Mouse (Mus musculus) spleen, adult 2 months (tissue): ENCODE data around the gene Tmem60. TPM values are rescaled to one million over a fixed set of nuclear protein-coding genes. Genes with fewer than 3 reads are reported as not detected.

ENCODE experiments used
- DNase-seq, 2 experiments: peaks; one replicate each; pipeline versions ENCODE4 v3.0.0 to v3.0.0-alpha.2; 2012 to 2021; ENCODE audit warnings: low spot score in 2 of 2, low read depth in 1 of 2
- H3K27ac ChIP-seq: fragments of 200-500 bp; 2 replicates; pipeline ENCODE4 v1.5.1; 2012; ENCODE audit warnings: low read length, inconsistent platforms; ENCODE audit not compliant: insufficient read depth
- H3K27me3 ChIP-seq: fragments of 200-500 bp; 2 replicates; pipeline ENCODE4 v1.6.1; 2012; ENCODE audit warnings: mild to moderate bottlenecking, moderate library complexity, low read length, inconsistent platforms; ENCODE audit not compliant: control insufficient read depth, insufficient read depth
- H3K36me3 ChIP-seq: fragments of 200-500 bp; 2 replicates; pipeline ENCODE4 v1.6.1; 2012; ENCODE audit warnings: mild to moderate bottlenecking, low read length, inconsistent platforms; ENCODE audit not compliant: control insufficient read depth, insufficient read depth
- H3K4me1 ChIP-seq: fragments of 200-500 bp; 2 replicates; pipeline ENCODE4 v1.6.1; 2011; ENCODE audit warnings: inconsistent platforms; ENCODE audit not compliant: control insufficient read depth, insufficient read depth, insufficient read length
- H3K4me3 ChIP-seq: fragments of 200-500 bp; 2 replicates; pipeline ENCODE4 v1.5.1; 2011; ENCODE audit warnings: mild to moderate bottlenecking, inconsistent platforms; ENCODE audit not compliant: insufficient read depth, insufficient read length; ENCODE audit errors: extremely low read depth
- CTCF ChIP-seq: fragments of 200-500 bp; IDR thresholded peaks from 2 replicates; pipeline ENCODE4 v1.5.1; 2011; ENCODE audit warnings: mild to moderate bottlenecking, inconsistent platforms; ENCODE audit not compliant: insufficient read depth, insufficient read length, insufficient replicate concordance; ENCODE audit errors: extremely low read depth
- POLR2A ChIP-seq: fragments of 200-500 bp; IDR thresholded peaks from 2 replicates; pipeline ENCODE4 v1.6.1; 2011; ENCODE audit warnings: low read depth, low read length, inconsistent platforms
- WGBS: fragments of 180-500 bp; shearing (Covaris S2); methylation state at CpG from one replicate; pipeline ENCODE4 v1.1.7; 2018; 5-methylcytosine and 5-hydroxymethylcytosine counted together
- polyA plus RNA-seq: library from polyadenylated mRNA; depleted of rRNA; stranded (reverse); fragments of >200 nt; gene quantifications from 2 replicates; pipeline ENCODE4 v1.2.3, GENCODE M21; 2012; rRNA removed

The Tmem60 gene
- polyA plus RNA-seq, result 4.5 and 5.2 TPM in 2 replicates

DNA sequence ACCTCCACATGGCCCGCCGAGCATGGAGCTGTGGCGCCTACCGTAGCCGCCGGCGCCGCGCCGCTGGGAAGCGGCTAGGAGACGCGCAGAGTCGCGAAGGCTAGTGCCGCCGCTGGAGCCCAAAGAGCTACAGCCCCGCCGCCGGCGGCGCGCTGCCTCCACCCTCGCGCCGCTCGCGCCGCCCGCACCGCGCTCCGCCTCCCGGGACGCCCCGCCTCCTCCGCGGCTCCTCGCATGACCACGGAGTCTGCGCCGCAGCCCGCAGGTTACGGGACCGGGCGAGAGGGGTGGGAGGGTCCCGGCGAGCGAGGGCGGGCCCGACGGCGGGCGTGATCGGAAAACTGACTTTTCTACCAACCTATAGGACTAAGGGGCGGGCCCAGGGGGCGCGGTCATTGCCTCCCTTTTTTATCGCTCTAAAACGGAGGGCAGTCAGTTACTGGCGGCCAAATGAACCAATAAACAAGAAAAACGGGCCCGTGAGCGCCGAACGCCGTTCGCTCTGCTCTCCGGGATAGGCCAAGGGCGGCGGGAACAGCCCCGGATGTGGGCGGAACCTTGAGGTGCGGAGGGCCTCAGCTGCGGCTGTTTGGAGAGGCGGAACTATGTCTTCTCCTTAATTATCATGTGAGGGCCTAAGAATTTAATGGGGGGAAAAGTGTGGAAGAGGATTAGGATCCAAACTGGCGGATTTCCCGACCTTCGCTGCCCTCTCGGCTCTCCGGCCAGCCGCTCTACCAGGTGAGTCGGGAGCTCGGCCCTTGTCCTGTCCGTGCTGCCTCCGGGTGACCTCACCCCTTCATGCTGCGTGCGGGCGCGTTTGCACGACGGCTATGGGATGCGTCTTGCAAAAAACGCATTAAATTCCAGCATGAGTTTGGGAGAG lies at the start of gene Tmem60, which contains the start of gene Phtf2:
Tmem60 (plus strand) TSS at position 277 of the 886 bp plus-strand sequence.
Phtf2 (minus strand) TSS at position 210 of the 886 bp plus-strand sequence.
- peak; percentile 95 for TF ChIP-seq POLR2A
- TF ChIP-seq CTCF, result no peak
- Histone ChIP-seq H3K4me3 (peak within 1 kb of the TSS; percentile 86), H3K36me3 (no peaks in the 10 kb centered on the region), H3K4me1 (peaks cover 12% of the 10 kb centered on the region; the same call in 1 of the 2 replicates), H3K27me3 (no peaks in the 10 kb centered on the region), H3K27ac (peak within 1 kb of the TSS; percentile 76)
- WGBS, result under 1% methylated on average over 93 of the region's 94 CpGs
- peak; percentile 98 to 99 for DNase-seq

- 94% methylated on average over 1 of the region's 1 CpGs for WGBS
These were observed 47.6 kb upstream of the Tmem60 start for GRCm38 (mm10) chr5:20834399-20834798.

DNA sequence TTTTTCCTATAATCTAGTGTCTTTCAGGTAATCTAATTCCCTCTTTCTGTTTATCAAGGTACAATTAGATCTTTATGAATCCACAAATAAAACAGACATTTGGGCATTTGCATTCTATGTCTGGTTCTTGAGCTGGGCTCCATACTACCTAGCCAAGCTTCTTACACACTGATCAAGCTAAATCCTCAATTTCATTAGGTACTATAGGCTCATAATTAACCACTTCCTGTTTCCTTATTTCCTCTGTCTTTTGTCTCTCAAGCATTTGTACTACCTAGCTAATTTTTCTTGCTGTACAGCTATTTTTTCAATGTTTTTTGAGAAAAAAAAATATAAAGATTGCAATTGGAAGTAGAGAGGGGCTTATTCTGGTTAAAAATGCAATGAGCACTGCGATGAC lies 44.9 kb upstream of the Tmem60 start:
- Histone ChIP-seq H3K4me1 (peaks cover 2% of the 10 kb centered on the region; the same call in 1 of the 2 replicates), H3K27ac (no peak overlapping the region), H3K4me3 (no peak overlapping the region), H3K27me3 (no peaks in the 10 kb centered on the region), H3K36me3 (peaks cover 3% of the 10 kb centered on the region; the same call in 1 of the 2 replicates)
- WGBS, result 98% methylated on average over 1 of the region's 1 CpGs
- no peak for DNase-seq
- TF ChIP-seq CTCF (no peak), POLR2A (no peak)

More at GRCm38 (mm10) chr5:20834399-20834798, 47.6 kb upstream of the Tmem60 start:
- Histone ChIP-seq H3K27ac (no peak overlapping the region), H3K27me3 (no peaks in the 10 kb centered on the region), H3K4me3 (no peak overlapping the region), H3K36me3 (peaks cover 3% of the 10 kb centered on the region; the same call in 1 of the 2 replicates), H3K4me1 (no peaks in the 10 kb centered on the region)
- DNase-seq, result no peak
- TF ChIP-seq CTCF (no peak), POLR2A (no peak)

DNA sequence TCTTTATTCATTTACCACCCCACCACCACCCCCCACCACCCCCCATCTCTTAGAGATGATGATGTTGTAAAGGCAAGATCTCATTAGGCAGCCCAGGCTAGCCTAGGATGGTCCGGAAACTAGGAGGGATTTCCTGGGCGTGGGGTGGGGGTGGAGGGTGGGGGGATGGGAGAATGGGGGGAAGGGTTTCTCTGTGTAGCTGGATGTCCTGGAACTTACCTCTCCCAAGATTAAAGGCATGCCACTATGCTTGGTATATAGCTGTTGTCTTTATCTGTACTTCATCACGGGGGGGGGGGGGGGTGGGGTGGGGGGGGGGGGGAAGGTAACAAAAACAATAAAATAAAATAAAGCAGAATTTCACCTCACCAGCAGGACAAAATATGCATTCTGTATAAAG lies 38.6 kb upstream of the Tmem60 start:
- Histone ChIP-seq H3K27me3 (no peaks in the 10 kb centered on the region), H3K4me3 (no peak overlapping the region), H3K27ac (no peak overlapping the region), H3K4me1 (peaks cover 2% of the 10 kb centered on the region), H3K36me3 (no peaks in the 10 kb centered on the region)
- WGBS, result 79% methylated on average over 2 of the region's 3 CpGs
- DNase-seq, result no peak
- TF ChIP-seq POLR2A, result no peak
- TF ChIP-seq CTCF, result no peak

GRCm38 (mm10) chr5:20843816-20844215 lies 38.2 kb upstream of the Tmem60 start:
- no peaks in the 10 kb centered on the region for H3K36me3 ChIP-seq
- TF ChIP-seq POLR2A (no peak), CTCF (no peak)
- no peak overlapping the region for H3K4me3 ChIP-seq
- no peaks in the 10 kb centered on the region for H3K27me3 ChIP-seq
- no peak for DNase-seq
- H3K27ac ChIP-seq, result no peak overlapping the region
- 95% methylated on average over 2 of the region's 2 CpGs for WGBS
- H3K4me1 ChIP-seq, result peaks cover 2% of the 10 kb centered on the region

DNA sequence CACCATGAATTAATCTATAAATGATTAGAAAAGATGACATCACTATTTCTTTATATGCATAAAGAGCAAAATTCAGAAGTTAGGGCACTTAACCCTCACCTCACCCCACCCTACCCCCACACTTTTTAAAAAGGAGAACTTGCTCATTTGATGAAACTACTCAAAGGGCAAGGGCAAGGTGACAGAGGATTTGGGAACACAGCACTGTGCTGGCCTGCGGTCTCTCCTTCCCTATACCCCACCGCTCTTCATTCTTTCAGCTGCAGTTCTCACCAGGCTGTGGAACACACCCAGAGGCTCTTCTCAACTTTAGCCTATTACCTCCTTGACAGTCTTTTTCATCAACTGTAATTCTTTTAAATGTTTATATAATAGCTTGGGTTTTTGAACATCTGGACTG lies 35.0 kb upstream of the Tmem60 start:
- Histone ChIP-seq H3K4me3 (no peak overlapping the region), H3K27me3 (no peaks in the 10 kb centered on the region), H3K27ac (no peak overlapping the region), H3K36me3 (no peaks in the 10 kb centered on the region), H3K4me1 (no peaks in the 10 kb centered on the region; the same call in 1 of the 2 replicates)
- no peak for TF ChIP-seq POLR2A
- no peak for TF ChIP-seq CTCF
- no peak for DNase-seq
- WGBS, result 50% methylated on average over 2 of the region's 2 CpGs

DNA sequence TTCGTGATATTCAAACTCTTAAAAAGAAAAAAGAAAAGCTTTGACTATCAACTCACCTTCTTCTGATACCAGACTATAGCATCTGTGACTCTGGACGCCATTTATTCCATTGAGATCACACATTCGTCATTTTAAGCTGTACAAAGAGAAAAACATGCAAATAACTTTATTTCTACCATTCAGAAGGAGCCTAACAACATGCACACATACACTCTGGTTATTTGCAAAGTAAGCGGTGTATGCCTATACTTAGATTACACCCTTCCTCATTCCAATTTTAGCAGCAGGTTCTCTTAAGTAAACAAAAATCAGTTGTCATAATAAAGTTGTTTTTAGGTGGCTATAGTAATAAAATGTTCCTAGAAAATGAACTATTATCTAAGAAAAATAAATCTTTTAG lies 26.9 kb upstream of the Tmem60 start:
- H3K27me3 ChIP-seq, result no peaks in the 10 kb centered on the region
- no peak overlapping the region for H3K4me3 ChIP-seq
- TF ChIP-seq CTCF (no peak), POLR2A (no peak)
- no peaks in the 10 kb centered on the region for H3K36me3 ChIP-seq
- no peak overlapping the region for H3K27ac ChIP-seq
- 64% methylated on average over 4 of the region's 4 CpGs for WGBS
- peak in 1 of 2 experiments; percentile 55 for DNase-seq
- no peaks in the 10 kb centered on the region for H3K4me1 ChIP-seq
